Mouse (Mus musculus) heart, postnatal 0 days (tissue): ENCODE measurements around the gene Zfand3.

Experiments used
- CTCF ChIP-seq: IDR thresholded peaks from 2 replicates; pipeline ENCODE4 v1.5.1; 2016; ENCODE audit warnings: antibody characterized with exemption, control low read depth, low read depth
- EP300 ChIP-seq: IDR thresholded peaks from 2 replicates; pipeline ENCODE4 v1.6.1; 2016; ENCODE audit warnings: antibody characterized with exemption, low read depth

DNA sequence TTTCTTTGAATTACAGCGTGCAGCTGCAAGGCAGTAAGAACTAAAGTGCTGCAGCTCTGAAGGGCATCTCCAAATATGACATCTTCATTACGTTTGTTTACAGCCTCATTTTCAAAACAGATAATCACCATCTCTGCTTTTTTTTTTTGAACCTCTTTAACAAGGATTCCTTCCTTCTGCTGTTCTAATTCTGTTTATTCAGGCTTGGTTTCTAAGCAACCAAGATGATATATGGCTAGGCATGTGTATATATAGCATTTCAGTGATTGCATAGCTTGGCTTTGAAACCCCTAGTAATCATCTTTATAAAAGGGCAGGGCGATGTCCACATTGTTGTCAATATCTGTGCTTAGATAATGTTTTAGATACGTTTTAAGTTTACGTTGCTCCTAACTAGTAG lies 113.5 kb downstream of the Zfand3 start:
- TF ChIP-seq CTCF = no peak
- no peak for TF ChIP-seq EP300
